Mouse (Mus musculus): ENCODE measurements around the gene Rad23a. TPM values are rescaled to one million over a fixed set of nuclear protein-coding genes. Genes with fewer than 3 reads are reported as not detected.
"Not testable (repeated sequence)": the region's sequence is repeated elsewhere in the genome, so short reads cannot be mapped to it uniquely, and the experiment has no call there.

Gene Rad23a
- total RNA-seq, 2 experiments from 2014 or later: 26.3 to 34.4 TPM

GRCm38 (mm10) chr8:84841514-84841913 lies 1.0 kb upstream of the Rad23a start:
- no peak for ATAC-seq (replicated peaks; ENCODE audit: poor library complexity)

GRCm38 (mm10) chr8:84839875-84840247 lies 604 bp downstream of the Rad23a start:
- ATAC-seq (replicated peaks; ENCODE audit: poor library complexity): no peak

GRCm38 (mm10) chr8:84839411-84839810 lies 1.1 kb downstream of the Rad23a start:
- ATAC-seq (replicated peaks; ENCODE audit: poor library complexity): no peak

- ATAC-seq (replicated peaks; ENCODE audit: poor library complexity): peak; percentile 59
Measured at GRCm38 (mm10) chr8:84838513-84838912, 2.0 kb downstream of the Rad23a start.

GRCm38 (mm10) chr8:84837912-84838470 lies 2.5 kb downstream of the Rad23a start:
- no peak for ATAC-seq (replicated peaks; ENCODE audit: poor library complexity)

GRCm38 (mm10) chr8:84837149-84837911 lies 3.1 kb downstream of the Rad23a start:
- ATAC-seq (replicated peaks; ENCODE audit: poor library complexity): no peak

GRCm38 (mm10) chr8:84834866-84835855 lies 5.3 kb downstream of the Rad23a start:
- no peak for ATAC-seq (replicated peaks; ENCODE audit: poor library complexity)

GRCm38 (mm10) chr8:84834002-84834865 lies 6.2 kb downstream of the Rad23a start:
- ATAC-seq (replicated peaks; ENCODE audit: poor library complexity): no peak

GRCm38 (mm10) chr8:84832759-84833742 lies 7.4 kb downstream of the Rad23a start:
- no peak for ATAC-seq (replicated peaks; ENCODE audit: poor library complexity)

GRCm38 (mm10) chr8:84832034-84832717 lies 8.3 kb downstream of the Rad23a start:
- peak; percentile 84 for ATAC-seq (replicated peaks; ENCODE audit: poor library complexity)

GRCm38 (mm10) chr8:84831490-84831889 lies 9.0 kb downstream of the Rad23a start, which contains the start of gene Gadd45gip1:
Gene Gadd45gip1 (plus strand): TSS chr8:84831522.
- ATAC-seq (replicated peaks; ENCODE audit: poor library complexity): peak; percentile 79

GRCm38 (mm10) chr8:84826518-84826917 lies 13.9 kb downstream of the Rad23a start:
- not testable (repeated sequence) for ATAC-seq (replicated peaks; ENCODE audit: poor library complexity)

- 0 out of 2 replicates have a peak, but pooled peaks have one; percentile 30 for ATAC-seq (replicated peaks; ENCODE audit: poor library complexity)
Measured at GRCm38 (mm10) chr8:84825636-84826035, 14.8 kb downstream of the Rad23a start.

- ATAC-seq (replicated peaks; ENCODE audit: poor library complexity): peak; percentile 99
Measured at GRCm38 (mm10) chr8:84823653-84824052, 16.8 kb downstream of the Rad23a start.

- ATAC-seq (replicated peaks; ENCODE audit: poor library complexity): no peak
Measured at GRCm38 (mm10) chr8:84822723-84823122, 17.7 kb downstream of the Rad23a start, which contains the start of gene Dand5. Gene Dand5 (minus strand): TSS chr8:84822823.

- ATAC-seq (replicated peaks; ENCODE audit: poor library complexity): no peak
Measured at GRCm38 (mm10) chr8:84816117-84816516, 24.3 kb downstream of the Rad23a start.

GRCm38 (mm10) chr8:84815547-84815946 lies 24.9 kb downstream of the Rad23a start:
- peak; percentile 86 for ATAC-seq (replicated peaks; ENCODE audit: poor library complexity)
